Comparison of ENCODE assay signal across 8 mouse cellular contexts in the genomic region with DNA sequence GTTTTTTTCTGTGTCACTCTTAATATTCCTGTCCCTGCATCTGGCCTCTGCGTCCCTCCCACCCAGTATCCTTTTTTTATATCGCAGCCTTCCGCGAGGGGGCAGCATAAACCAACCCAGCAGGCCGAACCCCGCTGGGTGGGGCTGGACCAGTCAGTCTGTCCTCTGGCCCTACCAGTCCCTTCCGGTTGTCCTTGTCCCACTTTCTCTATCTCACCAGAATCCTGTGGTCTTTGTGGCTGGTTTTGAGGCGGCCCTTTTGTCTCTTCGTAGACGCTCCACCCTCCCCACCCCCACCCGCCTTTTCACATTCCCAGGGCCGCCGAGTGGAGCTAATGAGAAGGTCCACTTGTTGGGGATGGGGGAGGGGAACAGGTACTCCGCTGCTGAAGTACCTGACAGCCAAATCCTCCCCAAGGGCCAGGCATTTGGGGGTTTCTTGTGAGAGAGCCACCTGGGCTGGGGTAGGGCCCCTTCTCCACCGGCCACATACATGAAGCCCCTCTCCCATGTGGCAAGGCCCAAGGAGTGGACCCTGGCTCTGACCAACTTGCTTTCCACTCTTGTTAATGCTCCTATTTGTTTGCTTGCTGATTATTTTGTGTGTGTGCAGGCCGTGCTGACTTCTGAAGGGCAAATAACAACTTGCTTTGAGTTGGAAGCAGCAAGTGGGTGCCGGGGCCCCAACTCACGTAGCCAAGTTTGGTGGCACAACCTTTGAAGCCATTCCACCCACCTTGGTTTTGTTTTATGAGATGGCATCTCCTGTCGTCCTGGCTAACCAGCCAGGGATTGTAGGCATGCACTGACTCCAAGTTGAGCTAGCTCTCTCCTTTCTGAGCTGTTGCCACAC. TPM values are rescaled to one million over a fixed set of nuclear protein-coding genes. Genes with fewer than 3 reads are reported as not detected.
DNase-seq lines count a peak whose midpoint lies in the region; ATAC-seq and TF ChIP-seq lines count a peak whose summit lies in the region.

A gene (minus strand): TSS at position 267 of the 853 bp plus-strand sequence.

- no peaks in the 10 kb centered on the region for H3K36me3 ChIP-seq in embryonic facial prominence, embryonic 13.5 days
- no peaks in the 10 kb centered on the region for H3K36me3 ChIP-seq in kidney, adult 2 months (ENCODE audit: control insufficient read depth, insufficient read depth, low read length)
- H3K36me3 ChIP-seq in limb, embryonic 12.5 days: 0 out of 2 replicates have a peak, but pooled peaks cover 2% of the 10 kb centered on the region
- no peaks in the 10 kb centered on the region for H3K36me3 ChIP-seq in midbrain, embryonic 14.5 days (ENCODE audit: control insufficient read depth, insufficient read depth, low read length)

- peak within 1 kb of the TSS; percentile 92 for H3K27ac ChIP-seq in embryonic facial prominence, embryonic 13.5 days
- H3K27ac ChIP-seq in kidney, adult 2 months (ENCODE audit: insufficient read depth, low read depth, low read length): peak within 1 kb of the TSS; percentile 76
- peak within 1 kb of the TSS; percentile 88 for H3K27ac ChIP-seq in limb, embryonic 12.5 days
- H3K27ac ChIP-seq in midbrain, embryonic 14.5 days (replicated peaks; ENCODE audit: low read depth, low read length): peak within 1 kb of the TSS; percentile 80

- TF ChIP-seq POLR2A in kidney, adult 2 months (IDR thresholded peaks at IDR 0.05; ENCODE audit: low read depth, low read length): no peak

- no peaks in the 10 kb centered on the region for H3K9me3 ChIP-seq in embryonic facial prominence, embryonic 13.5 days
- H3K9me3 ChIP-seq in limb, embryonic 12.5 days: no peaks in the 10 kb centered on the region
- no peaks in the 10 kb centered on the region for H3K9me3 ChIP-seq in midbrain, embryonic 14.5 days (ENCODE audit: control insufficient read depth, low read length)

- no peaks in the 10 kb centered on the region for H3K27me3 ChIP-seq in embryonic facial prominence, embryonic 13.5 days
- H3K27me3 ChIP-seq in kidney, adult 2 months (replicated peaks; ENCODE audit: control insufficient read depth, insufficient read depth, low read length): no peaks in the 10 kb centered on the region
- no peaks in the 10 kb centered on the region for H3K27me3 ChIP-seq in limb, embryonic 12.5 days
- no peaks in the 10 kb centered on the region for H3K27me3 ChIP-seq in midbrain, embryonic 14.5 days (ENCODE audit: control insufficient read depth, insufficient read depth, low read length)

- H3K4me1 ChIP-seq in embryonic facial prominence, embryonic 13.5 days: peaks cover 29% of the 10 kb centered on the region
- H3K4me1 ChIP-seq in kidney, adult 2 months (ENCODE audit: control insufficient read depth, insufficient read depth, low read length): peaks cover 9% of the 10 kb centered on the region; the same call in 1 of the 2 replicates
- H3K4me1 ChIP-seq in limb, embryonic 12.5 days (replicated peaks): peaks cover 38% of the 10 kb centered on the region
- peaks cover 27% of the 10 kb centered on the region for H3K4me1 ChIP-seq in midbrain, embryonic 14.5 days (ENCODE audit: control insufficient read depth, insufficient read depth, low read length)

- DNase-seq in 3T3-L1 (ENCODE audit: low read depth, low spot score): peak; percentile 89
- peak; percentile 69 to 88 for DNase-seq in adrenal gland, postnatal 4 days (ENCODE audit: low spot score in 2 of 2)
- DNase-seq in heart, adult 18-20 months: peak; percentile 94
- DNase-seq in kidney, adult 2 months: peak; percentile 94
- peak; percentile 90 for DNase-seq in midbrain, embryonic 14.5 days
- DNase-seq in spleen, adult 12 weeks (ENCODE audit: low spot score): peak; percentile 53

- ATAC-seq in embryonic facial prominence, embryonic 13.5 days (ENCODE audit: insufficient number of reproducible peaks, insufficient read depth, low FRiP score, low TSS enrichment, low read depth): peak; percentile 52
- peak; percentile 57 for ATAC-seq in limb, embryonic 12.5 days (ENCODE audit: insufficient number of reproducible peaks, insufficient read depth, low FRiP score, low TSS enrichment, low read depth)
- peak; percentile 59 for ATAC-seq in midbrain, embryonic 14.5 days (ENCODE audit: low FRiP score, low TSS enrichment)

- TF ChIP-seq CTCF in kidney, adult 2 months (conservative IDR thresholded peaks at IDR 0.05; ENCODE audit: insufficient read depth, insufficient read length, low read depth, low read length): peak; percentile 78

- H3K9ac ChIP-seq in embryonic facial prominence, embryonic 13.5 days: peak within 1 kb of the TSS; percentile 93
- H3K9ac ChIP-seq in limb, embryonic 12.5 days (replicated peaks): peak within 1 kb of the TSS; percentile 85; the same call in 1 of the 2 replicates
- H3K9ac ChIP-seq in midbrain, embryonic 14.5 days (replicated peaks; ENCODE audit: low read length): peak within 1 kb of the TSS; percentile 76

- 17% methylated on average over 19 of the region's 19 CpGs for WGBS in embryonic facial prominence, embryonic 13.5 days
- 12% methylated on average over 19 of the region's 19 CpGs for WGBS in kidney, adult 2 months
- WGBS in limb, embryonic 12.5 days: 17% methylated on average over 19 of the region's 19 CpGs
- WGBS in midbrain, embryonic 14.5 days: 17% methylated on average over 19 of the region's 19 CpGs

- peak within 1 kb of the TSS; percentile 82 for H3K4me2 ChIP-seq in embryonic facial prominence, embryonic 13.5 days
- peak within 1 kb of the TSS; percentile 80 for H3K4me2 ChIP-seq in limb, embryonic 12.5 days
- H3K4me2 ChIP-seq in midbrain, embryonic 14.5 days (ENCODE audit: low read length): peak within 1 kb of the TSS; percentile 87

- H3K4me3 ChIP-seq in embryonic facial prominence, embryonic 13.5 days: peak within 1 kb of the TSS; percentile 89
- peak within 1 kb of the TSS; percentile 84 for H3K4me3 ChIP-seq in kidney, adult 2 months (ENCODE audit: insufficient read depth, low read depth, low read length)
- H3K4me3 ChIP-seq in limb, embryonic 12.5 days (replicated peaks): peak within 1 kb of the TSS; percentile 79
- peak within 1 kb of the TSS; percentile 66 for H3K4me3 ChIP-seq in midbrain, embryonic 14.5 days (replicated peaks; ENCODE audit: low read depth, low read length)

RNA-seq across cellular contexts. Expression of the gene that starts here (rescaled TPM):
- 10 to 100 TPM; 72.0 to 80.6 TPM for total RNA-seq in adrenal gland, postnatal 4 days (2021)
- polyA plus RNA-seq in embryonic facial prominence, embryonic 13.5 days (2015; fragmentation: Nextera tagmentation; extraction: Ambion mirVana): 82.9 and 87.0 TPM in 2 replicates
- 10 to 100 TPM; 28.5 to 30.0 TPM for total RNA-seq in heart, adult 18-20 months (2021)
- polyA plus RNA-seq in kidney, adult 2 months (2012; rRNA removed): 44.5 and 47.7 TPM in 2 replicates
- polyA plus RNA-seq in limb, embryonic 12.5 days (2016; fragmentation: Nextera tagmentation; extraction: Ambion mirVana): 65.0 and 74.9 TPM in 2 replicates
- polyA plus RNA-seq in midbrain, embryonic 14.5 days (2014; fragmentation: Nextera tagmentation; extraction: Ambion mirVana): 41.1 and 46.1 TPM in 2 replicates

Comparison
In these comparisons a context has a peak if more than half of its experiments do, and no peak if none do; other contexts are left out.
1. Peak in every context shown above with its lines: DNase-seq, ATAC-seq, H3K4me3 ChIP-seq and H3K27ac ChIP-seq.